Comparison of ENCODE assay signal across 18 mouse cellular contexts in the genomic region with DNA sequence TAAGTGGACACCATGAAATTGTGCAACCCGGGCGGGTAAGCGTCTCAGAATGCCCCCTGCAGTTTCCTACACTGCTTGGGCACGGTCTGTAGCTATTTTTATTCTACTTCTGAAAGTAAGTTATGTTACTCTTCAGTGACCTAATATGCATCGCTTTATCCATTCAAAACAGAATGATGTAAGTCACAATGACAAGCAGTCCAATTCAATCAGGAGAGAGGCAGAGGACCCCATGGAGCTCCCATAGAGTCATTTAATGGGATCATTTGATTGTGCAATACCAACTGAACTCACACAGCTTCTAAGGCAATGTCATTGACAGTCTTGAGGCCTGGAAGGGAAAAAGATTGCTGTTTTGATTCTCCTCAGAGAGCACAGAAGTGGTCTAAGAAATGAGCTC.
"Had no signal": no experiment of that assay in that cellular context is flagged by ENCODE, and none has a peak within 500 bp of the region (broad histone marks: within the 10 kb centered on the region; RNA-seq: fewer than 3 reads in every experiment).

No protein-coding gene starts in this region.

- H3K4me2 ChIP-seq: limb, embryonic 13.5 days; liver, embryonic 12.5 days; liver, embryonic 15.5 days; lung, embryonic 14.5 days; midbrain, embryonic 11.5 days; stomach, embryonic 15.5 days had no signal

- H3K9ac ChIP-seq: limb, embryonic 13.5 days; liver, embryonic 12.5 days; liver, embryonic 15.5 days; lung, embryonic 14.5 days; stomach, embryonic 15.5 days had no signal

- H3K27ac ChIP-seq: kidney, postnatal 0 days; limb, embryonic 10.5 days; limb, embryonic 13.5 days; liver, embryonic 12.5 days; stomach, embryonic 15.5 days had no signal

- H3K4me3 ChIP-seq: limb, embryonic 10.5 days; limb, embryonic 13.5 days; liver, embryonic 12.5 days; liver, embryonic 15.5 days; stomach, embryonic 15.5 days had no signal

- H3K4me1 ChIP-seq: limb, embryonic 10.5 days; limb, embryonic 13.5 days had no signal

- H3K27me3 ChIP-seq: limb, embryonic 13.5 days; liver, embryonic 12.5 days; liver, embryonic 15.5 days; stomach, embryonic 15.5 days had no signal

- H3K9me3 ChIP-seq: limb, embryonic 10.5 days; limb, embryonic 13.5 days; liver, embryonic 12.5 days; liver, embryonic 15.5 days; stomach, embryonic 15.5 days had no signal

- H3K36me3 ChIP-seq: stomach, embryonic 15.5 days had no signal

- DNase-seq: kidney, adult 2 months; kidney, postnatal 36 days; layer of hippocampus, postnatal 36 days; liver; lung, embryonic 14.5 days; lung, postnatal 10 days; lung, postnatal 36 days; midbrain, embryonic 14.5 days; right cerebral cortex, postnatal 25 days; spleen, adult 18-20 months; thymus, postnatal 25 days had no signal
